Comparison of ENCODE assay signal across 15 mouse cellular contexts in genomic region chr11:91333056-91333455, GRCm38 (mm10).
"Had no signal": no experiment of that assay in that cellular context is flagged by ENCODE, and none has a peak within 500 bp of the region (broad histone marks: within the 10 kb centered on the region; RNA-seq: fewer than 3 reads in every experiment).

No protein-coding gene starts in this region.

- H3K4me1 ChIP-seq: limb, embryonic 15.5 days; liver, embryonic 12.5 days; lung, embryonic 15.5 days; megakaryocyte, embryonic 14.5 days; midbrain, embryonic 15.5 days; neural tube, embryonic 12.5 days had no signal

- H3K9ac ChIP-seq: limb, embryonic 15.5 days; liver, embryonic 12.5 days; lung, embryonic 15.5 days; midbrain, embryonic 15.5 days; neural tube, embryonic 12.5 days had no signal

- ATAC-seq: liver, embryonic 12.5 days; midbrain, embryonic 15.5 days had no signal

- H3K27ac ChIP-seq: kidney, postnatal 0 days; limb, embryonic 15.5 days; liver, embryonic 12.5 days; lung, embryonic 15.5 days; macrophage; midbrain, embryonic 15.5 days; neural tube, embryonic 12.5 days; stomach, postnatal 0 days had no signal

- DNase-seq: kidney, adult 9 months; kidney, postnatal 4 days; lung, postnatal 14 days; thymus, adult 18-20 months; thymus, postnatal 25 days had no signal

- H3K36me3 ChIP-seq: limb, embryonic 15.5 days; liver, embryonic 12.5 days; lung, embryonic 15.5 days; midbrain, embryonic 15.5 days; neural tube, embryonic 12.5 days had no signal

- H3K27me3 ChIP-seq: limb, embryonic 15.5 days; liver, embryonic 12.5 days; lung, embryonic 15.5 days; megakaryocyte, embryonic 14.5 days; midbrain, embryonic 15.5 days; neural tube, embryonic 12.5 days had no signal

- H3K9me3 ChIP-seq: limb, embryonic 15.5 days; liver, embryonic 12.5 days; lung, embryonic 15.5 days; megakaryocyte, embryonic 14.5 days; midbrain, embryonic 15.5 days; neural tube, embryonic 12.5 days had no signal

- H3K4me2 ChIP-seq: limb, embryonic 15.5 days; liver, embryonic 12.5 days; lung, embryonic 15.5 days; midbrain, embryonic 11.5 days; midbrain, embryonic 15.5 days; neural tube, embryonic 12.5 days had no signal

- H3K4me3 ChIP-seq: limb, embryonic 15.5 days; liver, embryonic 12.5 days; lung, embryonic 15.5 days; megakaryocyte, embryonic 14.5 days; midbrain, embryonic 15.5 days; neural tube, embryonic 12.5 days had no signal
